In the genomic region with DNA sequence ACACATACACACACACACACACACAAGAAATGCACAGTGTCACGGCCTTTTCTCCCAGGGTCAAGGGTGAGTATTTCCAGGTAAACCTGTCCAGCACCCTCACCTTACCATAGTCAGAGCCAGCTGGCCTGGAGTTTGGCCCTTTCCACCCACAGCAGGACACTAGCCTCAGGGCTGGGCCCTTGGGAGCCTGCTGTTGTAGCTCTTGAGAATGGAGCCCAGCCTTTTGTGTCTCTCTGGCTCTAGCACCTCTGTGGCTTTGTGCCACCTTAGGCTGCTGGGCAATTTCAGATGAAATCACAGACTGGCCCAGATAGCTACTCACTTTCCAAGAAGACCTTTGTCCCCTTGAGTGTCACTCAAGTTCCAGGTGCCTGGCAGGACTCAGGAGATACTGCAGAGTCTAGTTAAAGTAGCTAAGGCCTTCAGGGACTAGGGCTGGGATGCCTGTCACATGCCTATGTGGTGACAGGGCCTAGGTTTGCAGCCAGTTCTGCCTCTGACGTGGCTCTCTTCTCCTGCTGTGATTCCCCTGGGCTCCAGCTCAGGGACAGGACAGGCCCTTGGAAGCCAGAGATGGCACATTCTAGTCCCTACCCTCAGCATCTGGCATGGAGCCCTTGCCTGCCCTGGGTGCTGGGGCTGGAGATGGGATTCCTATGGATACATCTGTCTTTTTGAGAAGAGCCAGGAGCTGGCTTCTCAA, we compare ENCODE assay signal across 9 mouse cellular contexts. TPM values are rescaled to one million over a fixed set of nuclear protein-coding genes. Genes with fewer than 3 reads are reported as not detected.
DNase-seq lines count a peak whose midpoint lies in the region; ATAC-seq and TF ChIP-seq lines count a peak whose summit lies in the region.
"Had no signal": no experiment of that assay in that cellular context is flagged by ENCODE, and none has a peak within 500 bp of the region (broad histone marks: within the 10 kb centered on the region; RNA-seq: fewer than 3 reads in every experiment).

No protein-coding gene starts in this region.

- no peak overlapping the region for H3K4me2 ChIP-seq in midbrain, postnatal 0 days (ENCODE audit: low read depth, low read length, poor library complexity, severe bottlenecking)
- H3K4me2 ChIP-seq in heart, embryonic 11.5 days: no peak overlapping the region

- no peak for DNase-seq in midbrain, embryonic 10.5 days (ENCODE audit: low spot score)
- DNase-seq in midbrain, postnatal 0 days (ENCODE audit: low spot score): no peak
- peak; percentile 53 to 64 for DNase-seq in kidney, postnatal 36 days
- DNase-seq in yolk sac, embryonic 10.5 days (ENCODE audit: low spot score): peak; percentile 50
- no peak for DNase-seq in left cerebral cortex, adult 18-20 months (ENCODE audit: low spot score in 2 of 2)
- DNase-seq in cerebellum, adult 11 months: no peak
- no peak for DNase-seq in thymus, postnatal 10 days (ENCODE audit: low spot score in 2 of 2)

- H3K36me3 ChIP-seq in midbrain, embryonic 10.5 days: peaks cover 53% of the 10 kb centered on the region
- H3K36me3 ChIP-seq in midbrain, postnatal 0 days (ENCODE audit: insufficient read depth, low read length): peaks cover 35% of the 10 kb centered on the region
- peaks cover 21% of the 10 kb centered on the region for H3K36me3 ChIP-seq in heart, embryonic 11.5 days (ENCODE audit: control insufficient read depth, insufficient read depth, low read length)

- H3K27me3 ChIP-seq in midbrain, embryonic 10.5 days (ENCODE audit: low read depth, poor library complexity, severe bottlenecking): no peaks in the 10 kb centered on the region
- H3K27me3 ChIP-seq in midbrain, postnatal 0 days (ENCODE audit: insufficient read depth, low read length): no peaks in the 10 kb centered on the region
- no peaks in the 10 kb centered on the region for H3K27me3 ChIP-seq in heart, embryonic 11.5 days (ENCODE audit: control insufficient read depth, insufficient read depth, low read length)

- H3K4me3 ChIP-seq in midbrain, embryonic 10.5 days: peak overlapping the region; percentile 53
- H3K4me3 ChIP-seq in midbrain, postnatal 0 days (ENCODE audit: low read depth, low read length): no peak overlapping the region
- no peak overlapping the region for H3K4me3 ChIP-seq in heart, embryonic 11.5 days (ENCODE audit: low read depth, low read length)

- no peaks in the 10 kb centered on the region for H3K9me3 ChIP-seq in midbrain, embryonic 10.5 days (replicated peaks)
- H3K9me3 ChIP-seq in midbrain, postnatal 0 days (ENCODE audit: low read length): no peaks in the 10 kb centered on the region
- H3K9me3 ChIP-seq in heart, embryonic 11.5 days (replicated peaks; ENCODE audit: control insufficient read depth, low read length): no peaks in the 10 kb centered on the region

- no peak for TF ChIP-seq CTCF in midbrain, postnatal 0 days (IDR thresholded peaks at IDR 0.05)

- ATAC-seq in midbrain, postnatal 0 days (ENCODE audit: low FRiP score): no peak
- ATAC-seq in heart, embryonic 11.5 days (replicated peaks; ENCODE audit: insufficient number of reproducible peaks, low FRiP score, low TSS enrichment): no peak

- 63% methylated on average over 2 of the region's 2 CpGs for WGBS in midbrain, embryonic 10.5 days
- 56% methylated on average over 2 of the region's 2 CpGs for WGBS in midbrain, postnatal 0 days
- 59% methylated on average over 2 of the region's 2 CpGs for WGBS in heart, embryonic 11.5 days (ENCODE audit: insufficient replicate concordance)

- H3K9ac ChIP-seq in midbrain, postnatal 0 days (replicated peaks; ENCODE audit: low read length, poor library complexity, severe bottlenecking): no peak overlapping the region
- H3K9ac ChIP-seq in heart, embryonic 11.5 days (ENCODE audit: low read depth, low read length): no peak overlapping the region; the same call in 1 of the 2 replicates
- H3K9ac ChIP-seq: liver, embryonic 14.5 days had no signal

- H3K27ac ChIP-seq in midbrain, embryonic 10.5 days (replicated peaks): peak overlapping the region; percentile 92
- H3K27ac ChIP-seq in midbrain, postnatal 0 days (ENCODE audit: low read depth, low read length): no peak overlapping the region
- 0 out of 2 replicates have a peak overlapping the region, but pooled peaks have one; percentile 3 for H3K27ac ChIP-seq in heart, embryonic 11.5 days (ENCODE audit: low read depth, low read length)
- H3K27ac ChIP-seq: liver, embryonic 14.5 days had no signal

- peaks cover 55% of the 10 kb centered on the region for H3K4me1 ChIP-seq in midbrain, embryonic 10.5 days
- peaks cover 23% of the 10 kb centered on the region for H3K4me1 ChIP-seq in midbrain, postnatal 0 days (ENCODE audit: insufficient read depth, low read length)
- peaks cover 36% of the 10 kb centered on the region for H3K4me1 ChIP-seq in heart, embryonic 11.5 days (ENCODE audit: control insufficient read depth, insufficient read depth, low read length)

RNA-seq across cellular contexts. Expression of a gene that starts 17.5 kb away (rescaled TPM):
- 64.1 and 65.9 TPM in 2 replicates for polyA plus RNA-seq in midbrain, embryonic 10.5 days (2016; fragmentation: Nextera tagmentation; extraction: Ambion mirVana)
- total RNA-seq in midbrain, postnatal 0 days (2014; rRNA removed): 44.9 and 67.3 TPM in 2 replicates
- polyA plus RNA-seq in midbrain, postnatal 0 days (2015; fragmentation: Nextera tagmentation; extraction: Ambion mirVana): 99.2 and 100 TPM in 2 replicates
- polyA plus RNA-seq in heart, embryonic 11.5 days (2014; fragmentation: Nextera tagmentation; extraction: Ambion mirVana): 31.3 and 34.7 TPM in 2 replicates
- total RNA-seq in left cerebral cortex, adult 18-20 months (2021): 10 to 100 TPM; 18.3 to 22.4 TPM

RNA-seq across cellular contexts. Expression of a gene that starts 51.4 kb away (rescaled TPM):
- polyA plus RNA-seq in midbrain, embryonic 10.5 days (2016; fragmentation: Nextera tagmentation; extraction: Ambion mirVana): 0.41 TPM in 1 of 2 replicates, not detected in the other
- total RNA-seq in midbrain, postnatal 0 days (2014; rRNA removed): not detected in 2 replicates
- 0.33 and 0.44 TPM in 2 replicates for polyA plus RNA-seq in midbrain, postnatal 0 days (2015; fragmentation: Nextera tagmentation; extraction: Ambion mirVana)
- 0.28 and 0.42 TPM in 2 replicates for polyA plus RNA-seq in heart, embryonic 11.5 days (2014; fragmentation: Nextera tagmentation; extraction: Ambion mirVana)
- not detected for total RNA-seq in left cerebral cortex, adult 18-20 months (2021)

RNA-seq across cellular contexts. Expression of a gene that starts 51.5 kb away (rescaled TPM):
- 616 and 619 TPM in 2 replicates for polyA plus RNA-seq in midbrain, embryonic 10.5 days (2016; fragmentation: Nextera tagmentation; extraction: Ambion mirVana)
- 158 and 172 TPM in 2 replicates for total RNA-seq in midbrain, postnatal 0 days (2014; rRNA removed)
- polyA plus RNA-seq in midbrain, postnatal 0 days (2015; fragmentation: Nextera tagmentation; extraction: Ambion mirVana): 656 and 707 TPM in 2 replicates
- 955 and 984 TPM in 2 replicates for polyA plus RNA-seq in heart, embryonic 11.5 days (2014; fragmentation: Nextera tagmentation; extraction: Ambion mirVana)
- total RNA-seq in left cerebral cortex, adult 18-20 months (2021): 100 to 1,000 TPM; 431 to 433 TPM

RNA-seq across cellular contexts. Expression of a gene that starts 57.0 kb away (rescaled TPM):
- polyA plus RNA-seq in midbrain, embryonic 10.5 days (2016; fragmentation: Nextera tagmentation; extraction: Ambion mirVana): 114 and 145 TPM in 2 replicates
- total RNA-seq in midbrain, postnatal 0 days (2014; rRNA removed): 75.2 and 85.5 TPM in 2 replicates
- polyA plus RNA-seq in midbrain, postnatal 0 days (2015; fragmentation: Nextera tagmentation; extraction: Ambion mirVana): 94.1 and 96.5 TPM in 2 replicates
- 32.4 and 37.4 TPM in 2 replicates for polyA plus RNA-seq in heart, embryonic 11.5 days (2014; fragmentation: Nextera tagmentation; extraction: Ambion mirVana)
- total RNA-seq in left cerebral cortex, adult 18-20 months (2021): 10 to 100 TPM; 87.6 to 90.4 TPM

Comparison
In these comparisons a context has a peak if more than half of its experiments do, and no peak if none do; other contexts are left out.
1. DNase-seq: peak in kidney, postnatal 36 days (2 of 2) and yolk sac, embryonic 10.5 days (single experiment); none in midbrain, embryonic 10.5 days (single experiment), midbrain, postnatal 0 days (single experiment), left cerebral cortex, adult 18-20 months (0 of 2), cerebellum, adult 11 months (single experiment) and thymus, postnatal 10 days (0 of 2).